Mouse (Mus musculus): ENCODE results near the gene Rec114.

GRCm38 (mm10) chr9:58649265-58649626 is 94.5 kb downstream of the Rec114 start:
- TF ChIP-seq POLR2A (IDR thresholded peaks at IDR 0.05; ENCODE audit: insufficient read depth, low read depth, low read length) (no peak), CTCF (IDR thresholded peaks at IDR 0.05; ENCODE audit: insufficient read depth, low read depth, low read length) (no peak)
